Mouse (Mus musculus) E14TG2a.4 (cell line): ENCODE results near the gene Klf12.

Source experiments
- CTCF ChIP-seq: conservative IDR thresholded peaks from 2 replicates; pipeline ENCODE4 v1.5.1; 2014; ENCODE audit warnings: low read length
- NANOG ChIP-seq: IDR thresholded peaks from 2 replicates; pipeline ENCODE4 v1.6.1; 2014; ENCODE audit warnings: borderline replicate concordance, low read length, mixed read lengths
- POU5F1 ChIP-seq: IDR thresholded peaks from 2 replicates; pipeline ENCODE4 v1.6.1; 2014; ENCODE audit warnings: low read length, borderline replicate concordance

DNA sequence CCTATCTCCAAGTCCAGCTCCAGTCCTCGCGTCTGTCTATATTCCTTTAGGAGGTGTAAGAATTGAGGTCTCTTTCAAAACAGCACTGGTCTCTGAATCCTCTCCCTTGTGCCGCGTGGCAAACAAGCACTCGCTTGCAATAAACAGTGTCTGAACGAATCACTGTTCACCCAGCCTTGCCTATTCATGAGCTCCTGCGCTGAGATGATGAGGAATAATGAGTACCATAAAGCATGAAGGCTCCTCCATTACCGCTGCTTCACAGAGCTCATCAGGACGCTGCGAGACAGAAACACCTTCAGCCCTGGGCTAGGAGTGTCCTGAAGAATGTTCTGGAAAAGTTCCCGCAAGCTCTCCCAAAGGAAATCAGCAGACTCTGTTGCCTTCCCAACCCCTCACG lies 179.7 kb downstream of the Klf12 start:
- TF ChIP-seq CTCF (no peak), NANOG (no peak), POU5F1 (no peak)
